Mouse (Mus musculus) cortical plate, adult 2 months (tissue): ENCODE measurements around the gene Olfr99. TPM values are rescaled to one million over a fixed set of nuclear protein-coding genes. Genes with fewer than 3 reads are reported as not detected.

Source experiments
- H3K27ac ChIP-seq: fragments of 200-500 bp; 2 replicates; pipeline ENCODE4 v1.5.1; 2012; ENCODE audit warnings: low read length, control low read depth, inconsistent platforms; ENCODE audit not compliant: insufficient read depth
- H3K4me1 ChIP-seq: fragments of 200-500 bp; 2 replicates; pipeline ENCODE4 v1.6.1; 2011; ENCODE audit warnings: low read length; ENCODE audit not compliant: control insufficient read depth, insufficient read depth
- H3K4me3 ChIP-seq: fragments of 200-500 bp; 2 replicates; pipeline ENCODE4 v1.5.1; 2011; ENCODE audit warnings: mild to moderate bottlenecking, low read length, control low read depth; ENCODE audit not compliant: insufficient read depth
- CTCF ChIP-seq: fragments of 200-500 bp; IDR thresholded peaks from 2 replicates; pipeline ENCODE4 v1.5.1; 2011; ENCODE audit warnings: mild to moderate bottlenecking, control low read depth, low read length; ENCODE audit not compliant: insufficient read depth; ENCODE audit errors: extremely low read depth
- POLR2A ChIP-seq: fragments of 200-500 bp; IDR thresholded peaks from 2 replicates; pipeline ENCODE4 v1.6.1; 2011; ENCODE audit warnings: mild to moderate bottlenecking, low read length, control low read depth; ENCODE audit not compliant: insufficient read depth; ENCODE audit errors: extremely low read depth
- polyA plus RNA-seq: library from polyadenylated mRNA; depleted of rRNA; stranded (reverse); fragments of >200 nt; gene quantifications from 2 replicates; pipeline ENCODE4 v1.2.3, GENCODE M21; 2012; rRNA removed

The Olfr99 gene
- not detected in 2 replicates for polyA plus RNA-seq

GRCm38 (mm10) chr17:37283360-37283759 lies at the start of gene Olfr99:
Olfr99 (minus strand) TSS chr17:37283460.
- no peaks in the 10 kb centered on the region for H3K4me1 ChIP-seq
- no peak within 1 kb of the TSS for H3K27ac ChIP-seq
- no peak within 1 kb of the TSS for H3K4me3 ChIP-seq
- no peak for TF ChIP-seq POLR2A
- TF ChIP-seq CTCF, result no peak

GRCm38 (mm10) chr17:37316954-37317353 lies 33.7 kb upstream of the Olfr99 start, which contains the start of gene Olfr102:
Olfr102 (minus strand) TSS chr17:37317054.
- H3K4me1 ChIP-seq, result no peaks in the 10 kb centered on the region
- TF ChIP-seq CTCF, result no peak
- TF ChIP-seq POLR2A, result no peak
- H3K4me3 ChIP-seq, result no peak within 1 kb of the TSS
- no peak within 1 kb of the TSS for H3K27ac ChIP-seq

- Histone ChIP-seq H3K4me1 (no peaks in the 10 kb centered on the region), H3K27ac (no peak overlapping the region), H3K4me3 (no peak overlapping the region)
- TF ChIP-seq POLR2A, result no peak
- TF ChIP-seq CTCF, result no peak
These were observed 27.0 kb upstream of the Olfr99 start for GRCm38 (mm10) chr17:37310146-37310699.

GRCm38 (mm10) chr17:37308483-37308882 lies 25.2 kb upstream of the Olfr99 start:
- no peak overlapping the region for H3K4me3 ChIP-seq
- H3K27ac ChIP-seq, result no peak overlapping the region
- TF ChIP-seq POLR2A (no peak), CTCF (0 out of 2 replicates have a peak, but pooled peaks have one; percentile 17)
- no peaks in the 10 kb centered on the region for H3K4me1 ChIP-seq

- Histone ChIP-seq H3K4me1 (no peaks in the 10 kb centered on the region), H3K4me3 (no peak within 1 kb of the TSS), H3K27ac (no peak within 1 kb of the TSS)
- TF ChIP-seq CTCF, result no peak
- no peak for TF ChIP-seq POLR2A
These were observed 21.0 kb upstream of the Olfr99 start, which contains the start of gene Olfr101 for GRCm38 (mm10) chr17:37304213-37304612. Olfr101 (minus strand) TSS chr17:37304313.

- TF ChIP-seq POLR2A (no peak), CTCF (no peak)
- H3K4me1 ChIP-seq, result no peaks in the 10 kb centered on the region
- H3K27ac ChIP-seq, result no peak overlapping the region
- H3K4me3 ChIP-seq, result no peak overlapping the region
These were observed 2.9 kb downstream of the Olfr99 start for GRCm38 (mm10) chr17:37280331-37280730.

- H3K27ac ChIP-seq, result no peak overlapping the region
- TF ChIP-seq CTCF, result no peak
- TF ChIP-seq POLR2A, result no peak
- no peaks in the 10 kb centered on the region for H3K4me1 ChIP-seq
- no peak overlapping the region for H3K4me3 ChIP-seq
These were observed 6.7 kb downstream of the Olfr99 start for GRCm38 (mm10) chr17:37276573-37276972.

GRCm38 (mm10) chr17:37275626-37276248 lies 7.5 kb downstream of the Olfr99 start:
- Histone ChIP-seq H3K4me1 (no peaks in the 10 kb centered on the region), H3K4me3 (no peak overlapping the region), H3K27ac (no peak overlapping the region)
- TF ChIP-seq CTCF (no peak), POLR2A (no peak)

- TF ChIP-seq CTCF, result no peak
- no peak for TF ChIP-seq POLR2A
- H3K27ac ChIP-seq, result no peak overlapping the region
- peak overlapping the region; percentile 70 for H3K4me3 ChIP-seq
- no peaks in the 10 kb centered on the region for H3K4me1 ChIP-seq
These were observed 12.6 kb downstream of the Olfr99 start for GRCm38 (mm10) chr17:37270702-37271092.
